Mouse (Mus musculus) adrenal gland (tissue): ENCODE results near the gene Vmn1r152.
"Not testable (repeated sequence)": the region's sequence is repeated elsewhere in the genome, so short reads cannot be mapped to it uniquely, and the experiment has no call there.

Experiments used
- intact Hi-C: fragments of 180-260 bp; cut with DNase I; formaldehyde crosslinking; loops from one replicate; pipeline ENCODE4 v1.15.1; 2025
- long read RNA-seq, 2 experiments: library from polyadenylated mRNA; unstranded; transcript quantifications; one replicate each; pipeline ENCODE4 v2.0.0; 2020; ENCODE audit warnings: borderline replicate concordance in 1 of 2; ENCODE audit not compliant: insufficient replicate concordance in 1 of 2

The Vmn1r152 gene
- long read RNA-seq, experiment 1: 0 reads
- long read RNA-seq, experiment 2: 0 reads

- intact Hi-C loops: not testable (repeated sequence)
These were observed at the start of gene Vmn1r152 for GRCm38 (mm10) chr7:22522667-22523066. Vmn1r152 (plus strand) TSS chr7:22522967.

- intact Hi-C loops: not testable (repeated sequence)
These were observed 23.2 kb upstream of the Vmn1r152 start, which contains the start of gene Vmn1r151 for GRCm38 (mm10) chr7:22499578-22499977. Vmn1r151 (minus strand) TSS chr7:22499678.

- intact Hi-C loops: not testable (repeated sequence)
These were observed 12.0 kb downstream of the Vmn1r152 start, which contains the start of gene Gm8677 for GRCm38 (mm10) chr7:22534787-22535186. Gm8677 (minus strand) TSS chr7:22534887.

GRCm38 (mm10) chr7:22565243-22565642, 42.5 kb downstream of the Vmn1r152 start, which contains the start of gene Gm4201:
Gm4201 (minus strand) TSS chr7:22565343.
- intact Hi-C loops: not testable (repeated sequence)
